Mouse (Mus musculus) gastrocnemius, adult 18-20 months (tissue): ENCODE measurements at regions not wholly inside any gene's neighbourhood (a gene's known extent, or its start where the extent isn't known, plus 50 kb on each side); places are given as distances from the start of the nearest gene placed in this dataset.
A peak's percentile ranks its signal among the peaks of the same experiment; 100 is the strongest.

Experiments used
- DNase-seq: peaks from one replicate; pipeline ENCODE4 v3.0.0; 2021; ENCODE audit warnings: low spot score

- DNase-seq = peak; percentile 8
These were observed 917.5 kb downstream of the Olfm4 start for GRCm38 (mm10) chr14:80901346-80901745.

- DNase-seq = peak; percentile 10
These were observed 917.9 kb downstream of the Olfm4 start for GRCm38 (mm10) chr14:80901759-80902163.

GRCm38 (mm10) chr14:80916031-80916430, 932.1 kb downstream of the Olfm4 start:
- DNase-seq = no peak

- DNase-seq = no peak
These were observed 939.9 kb downstream of the Olfm4 start for GRCm38 (mm10) chr14:80923732-80924131.

DNA sequence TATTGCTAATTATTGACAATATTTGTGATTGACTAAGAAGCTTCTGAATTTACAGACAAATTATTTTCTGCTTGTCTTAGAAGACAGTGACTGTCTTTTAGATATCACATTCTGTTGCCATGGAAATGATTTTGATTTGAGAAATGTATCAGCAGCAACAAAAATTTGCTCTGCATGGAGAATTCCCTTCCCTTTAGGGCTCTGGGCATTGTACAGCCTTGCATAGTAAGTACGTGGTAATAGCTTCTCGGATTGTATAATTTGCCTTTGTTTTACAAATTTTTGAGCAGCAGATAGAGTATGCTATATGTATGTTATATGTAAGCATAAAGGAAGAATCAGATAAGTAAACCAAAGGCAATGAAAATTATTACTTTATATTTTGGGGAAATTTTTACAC, 976.1 kb downstream of the Olfm4 start:
- no peak for DNase-seq

GRCm38 (mm10) chr14:80975795-80976194, 991.9 kb downstream of the Olfm4 start:
- no peak for DNase-seq

DNA sequence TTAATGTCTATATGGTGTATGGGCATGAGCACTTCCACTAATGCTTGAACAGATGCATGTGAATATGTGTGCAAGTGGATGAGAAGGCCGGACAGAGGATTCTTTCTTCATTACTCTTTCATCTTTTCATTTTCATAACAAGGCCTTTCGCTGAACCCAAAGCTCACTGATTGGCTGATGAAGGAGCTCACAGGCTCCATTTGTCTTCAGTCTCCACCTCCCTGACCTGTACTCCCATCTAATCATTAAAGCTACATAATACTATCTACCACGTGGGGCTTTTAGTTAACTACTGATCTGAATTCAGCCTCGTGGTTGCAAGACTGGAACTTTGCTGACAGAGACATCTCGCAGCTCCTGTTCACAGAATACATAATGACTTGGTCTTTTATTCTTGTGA, 992.8 kb downstream of the Olfm4 start:
- no peak for DNase-seq

GRCm38 (mm10) chr14:80979475-80979874, 995.6 kb downstream of the Olfm4 start:
- DNase-seq = no peak

- DNase-seq = no peak
These were observed 1006.3 kb downstream of the Olfm4 start for GRCm38 (mm10) chr14:80990192-80990591.

GRCm38 (mm10) chr14:80990679-80991286, 1006.9 kb downstream of the Olfm4 start:
- DNase-seq = no peak

DNA sequence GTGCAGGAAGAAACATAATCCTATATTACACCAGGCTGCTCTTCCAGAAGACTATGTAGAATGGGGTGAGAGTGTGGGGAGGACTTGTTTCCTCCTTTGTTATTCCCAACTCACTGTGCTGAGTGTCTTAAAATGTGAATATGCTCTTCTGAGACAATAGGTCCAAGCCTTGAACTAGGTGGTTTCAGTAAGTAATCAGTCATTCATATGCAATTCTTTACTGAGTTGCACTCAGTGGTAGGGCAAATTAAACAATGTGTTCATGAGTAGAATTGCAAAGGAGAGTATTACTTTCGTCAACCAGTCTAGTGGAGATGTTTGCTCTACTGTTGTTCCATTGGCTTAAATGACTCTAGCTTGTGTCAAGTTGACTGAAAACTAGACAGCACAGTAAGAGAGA, 1015.1 kb downstream of the Olfm4 start:
- DNase-seq = no peak

DNA sequence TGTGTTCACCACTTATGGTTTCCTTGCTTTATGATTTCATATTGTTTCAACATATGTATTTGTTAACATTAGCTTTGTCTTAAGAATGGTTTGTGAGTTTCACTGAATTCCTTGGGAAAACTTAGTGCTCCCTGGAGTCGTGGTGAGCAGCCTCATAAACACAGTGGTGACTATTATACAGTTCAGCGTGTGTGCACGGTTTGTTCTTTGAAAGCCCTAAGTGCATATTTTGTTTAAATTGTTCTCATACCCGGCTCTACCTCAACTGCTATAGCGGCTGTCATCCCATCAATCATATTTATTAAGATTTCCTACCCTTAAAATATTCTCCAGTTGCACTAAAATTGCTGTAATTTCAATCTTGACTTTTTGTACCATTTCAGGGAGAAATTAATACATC, 1029.3 kb downstream of the Olfm4 start:
- DNase-seq = no peak

- no peak for DNase-seq
These were observed 1047.6 kb downstream of the Olfm4 start for GRCm38 (mm10) chr14:81031475-81031874.

- no peak for DNase-seq
These were observed 1053.8 kb downstream of the Olfm4 start for GRCm38 (mm10) chr14:81037635-81038034.

GRCm38 (mm10) chr14:81038045-81038444, 1054.2 kb downstream of the Olfm4 start:
- DNase-seq = no peak
